ENCODE assay signal across 29 mouse cellular contexts in genomic region chr1:99285612-99286011, GRCm38 (mm10).
DNase-seq lines count a peak whose midpoint lies in the region; ATAC-seq and TF ChIP-seq lines count a peak whose summit lies in the region.
"Had no signal": no experiment of that assay in that cellular context is flagged by ENCODE, and none has a peak within 500 bp of the region (broad histone marks: within the 10 kb centered on the region; RNA-seq: fewer than 3 reads in every experiment).

No protein-coding gene starts in this region.

- H3K4me3 ChIP-seq in left cerebral cortex, adult 2 months, result no peak overlapping the region
- no peak overlapping the region for H3K4me3 ChIP-seq in midbrain, embryonic 14.5 days (replicated peaks; ENCODE audit: low read depth, low read length)
- H3K4me3 ChIP-seq: erythroblast, embryonic 14.5 days; forebrain, embryonic 12.5 days; hindbrain, embryonic 10.5 days; hindbrain, embryonic 15.5 days; limb, embryonic 13.5 days; lung, embryonic 15.5 days; myocyte; neural tube, embryonic 12.5 days had no signal

- no peak overlapping the region for H3K27ac ChIP-seq in left cerebral cortex, adult 2 months
- no peak overlapping the region for H3K27ac ChIP-seq in midbrain, embryonic 14.5 days (replicated peaks; ENCODE audit: low read depth, low read length)
- H3K27ac ChIP-seq: forebrain, embryonic 12.5 days; hindbrain, embryonic 10.5 days; hindbrain, embryonic 15.5 days; limb, embryonic 13.5 days; lung, embryonic 15.5 days; neural tube, embryonic 12.5 days had no signal

- no peak overlapping the region for H3K9ac ChIP-seq in midbrain, embryonic 14.5 days (replicated peaks; ENCODE audit: low read length)
- H3K9ac ChIP-seq: forebrain, embryonic 12.5 days; forebrain, postnatal 0 days; hindbrain, embryonic 15.5 days; limb, embryonic 13.5 days; lung, embryonic 15.5 days; neural tube, embryonic 12.5 days had no signal

- TF ChIP-seq CTCF in left cerebral cortex, adult 2 months (IDR thresholded peaks at IDR 0.05), result peak; percentile 2; the same call in 1 of the 2 replicates

- no peaks in the 10 kb centered on the region for H3K36me3 ChIP-seq in midbrain, embryonic 14.5 days (ENCODE audit: control insufficient read depth, insufficient read depth, low read length)
- H3K36me3 ChIP-seq: forebrain, embryonic 12.5 days; hindbrain, embryonic 10.5 days; hindbrain, embryonic 15.5 days; limb, embryonic 13.5 days; lung, embryonic 15.5 days; neural tube, embryonic 12.5 days had no signal

- ATAC-seq in midbrain, embryonic 14.5 days (ENCODE audit: low FRiP score, low TSS enrichment), result no peak
- ATAC-seq: activated CD4-positive, CD25-positive, alpha-beta regulatory T cell, adult 4 months; forebrain, postnatal 0 days; inflammation-experienced regulatory T-cells, adult 6 months had no signal

- DNase-seq in layer of hippocampus, adult 18-20 months (ENCODE audit: low spot score in 2 of 2), result peak; percentile 6 to 62
- DNase-seq in layer of hippocampus, postnatal 10 days (ENCODE audit: low spot score in 2 of 2), result no peak
- DNase-seq in right cerebral cortex, adult 2 months (ENCODE audit: low spot score in 2 of 2), result peak; percentile 2 to 4
- DNase-seq in right cerebral cortex, postnatal 25 days, result no peak
- DNase-seq in left cerebral cortex, adult 2 months (ENCODE audit: extremely low spot score in 1 of 2, low spot score in 2 of 2), result peak in 1 of 2 experiments; percentile 9
- peak; percentile 86 for DNase-seq in telencephalon, adult 2 months (ENCODE audit: low read depth, low spot score)
- DNase-seq in spleen, postnatal 10 days (ENCODE audit: low spot score in 2 of 2), result no peak
- DNase-seq in midbrain, embryonic 14.5 days, result no peak
- DNase-seq: adrenal gland, adult 2 months; adrenal gland, postnatal 36 days; cerebellum, adult 2 months; cerebellum, postnatal 14 days; forebrain, postnatal 0 days; heart, postnatal 14 days; kidney, adult 11 months; kidney, postnatal 25 days; spleen, adult 18-20 months had no signal

- no peaks in the 10 kb centered on the region for H3K27me3 ChIP-seq in midbrain, embryonic 14.5 days (ENCODE audit: control insufficient read depth, insufficient read depth, low read length)
- H3K27me3 ChIP-seq: forebrain, embryonic 12.5 days; hindbrain, embryonic 15.5 days; limb, embryonic 13.5 days; lung, embryonic 15.5 days; neural tube, embryonic 12.5 days had no signal

- H3K4me2 ChIP-seq in midbrain, embryonic 14.5 days (ENCODE audit: low read length), result no peak overlapping the region
- H3K4me2 ChIP-seq: forebrain, embryonic 12.5 days; hindbrain, embryonic 15.5 days; limb, embryonic 13.5 days; liver, embryonic 11.5 days; lung, embryonic 15.5 days; midbrain, embryonic 11.5 days; neural tube, embryonic 12.5 days had no signal

- no peaks in the 10 kb centered on the region for H3K4me1 ChIP-seq in midbrain, embryonic 14.5 days (ENCODE audit: control insufficient read depth, insufficient read depth, low read length)
- H3K4me1 ChIP-seq: forebrain, embryonic 12.5 days; hindbrain, embryonic 10.5 days; hindbrain, embryonic 15.5 days; limb, embryonic 13.5 days; lung, embryonic 15.5 days; neural tube, embryonic 12.5 days had no signal

- intact Hi-C loops in left cerebral cortex, adult 2 months (cut with DNase I), result no loop called here

- H3K9me3 ChIP-seq in midbrain, embryonic 14.5 days (ENCODE audit: control insufficient read depth, low read length), result no peaks in the 10 kb centered on the region
- H3K9me3 ChIP-seq: forebrain, embryonic 12.5 days; hindbrain, embryonic 10.5 days; hindbrain, embryonic 15.5 days; limb, embryonic 13.5 days; lung, embryonic 15.5 days; neural tube, embryonic 12.5 days had no signal

Comparison
In these comparisons a context has a peak if more than half of its experiments do, and no peak if none do; other contexts are left out.
1. DNase-seq: peak in layer of hippocampus, adult 18-20 months (2 of 2), right cerebral cortex, adult 2 months (2 of 2) and telencephalon, adult 2 months (single experiment); none in layer of hippocampus, postnatal 10 days (0 of 2), right cerebral cortex, postnatal 25 days (single experiment), spleen, postnatal 10 days (0 of 2) and midbrain, embryonic 14.5 days (single experiment).